Mouse (Mus musculus) kidney, postnatal 25 days (tissue): ENCODE measurements around the gene Rps16.
A peak's percentile ranks its signal among the peaks of the same experiment; 100 is the strongest.

Experiments
- DNase-seq, 2 experiments: peaks; one replicate each; pipeline ENCODE4 v3.0.0; 2021; ENCODE audit warnings: mixed read lengths in 2 of 2

Rps16 gene

GRCm38 (mm10) chr7:28392429-28393271, 42.2 kb downstream of the Rps16 start, which contains the start of the genes Med29 and Paf1:
TSS of gene Med29 (minus strand) at chr7:28392708.
TSS of gene Paf1 (plus strand) at chr7:28392951.
- DNase-seq, result peak; percentile 98 to 99

- peak in 1 of 2 experiments; percentile 34 for DNase-seq
Measured at GRCm38 (mm10) chr7:28393272-28393951, 43.0 kb downstream of the Rps16 start.

- peak in 1 of 2 experiments; percentile 14 for DNase-seq
Measured at GRCm38 (mm10) chr7:28395425-28395824, 45.0 kb downstream of the Rps16 start.

GRCm38 (mm10) chr7:28398000-28398399, 47.5 kb downstream of the Rps16 start:
- DNase-seq, result peak in 1 of 2 experiments; percentile 64

- no peak for DNase-seq
Measured at GRCm38 (mm10) chr7:28398696-28399340, 48.4 kb downstream of the Rps16 start.

GRCm38 (mm10) chr7:28401030-28401429, 50.6 kb downstream of the Rps16 start:
- DNase-seq, result no peak

- DNase-seq, result peak in 1 of 2 experiments; percentile 8
Measured at GRCm38 (mm10) chr7:28401942-28402341, 51.5 kb downstream of the Rps16 start.
